Mouse (Mus musculus) thymus, postnatal 10 days (tissue): Measurements from ENCODE around the gene Dnaaf2.
A peak's percentile ranks its signal among the peaks of the same experiment; 100 is the strongest.
"Not testable (repeated sequence)": the region's sequence is repeated elsewhere in the genome, so short reads cannot be mapped to it uniquely, and the experiment has no call there.

Experiments used
- DNase-seq, 2 experiments: peaks; one replicate each; pipeline ENCODE4 v3.0.0; 2021; ENCODE audit warnings: low spot score in 2 of 2

Dnaaf2 gene

GRCm38 (mm10) chr12:69164904-69165303, 33.3 kb downstream of the Dnaaf2 start:
- no peak for DNase-seq

DNA sequence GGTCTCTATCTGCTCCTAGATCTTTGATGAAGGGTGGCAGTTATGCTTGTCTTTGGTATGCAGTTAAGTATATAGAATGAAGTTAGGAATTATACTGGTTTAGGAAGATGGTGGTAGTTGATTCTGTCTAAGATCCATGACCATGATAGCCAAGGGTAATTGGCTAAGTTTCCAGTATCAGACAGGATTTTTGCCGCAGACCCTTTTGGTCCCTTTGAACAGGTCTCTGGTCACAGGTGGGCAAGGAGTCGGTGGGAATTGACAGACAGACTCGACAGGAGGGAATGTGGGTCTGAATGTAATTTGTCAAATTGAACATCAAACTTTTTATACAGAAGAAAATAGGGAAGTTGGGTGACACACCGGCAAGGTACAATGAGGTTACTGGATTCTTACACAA, 34.6 kb downstream of the Dnaaf2 start:
- DNase-seq: not testable (repeated sequence)

DNA sequence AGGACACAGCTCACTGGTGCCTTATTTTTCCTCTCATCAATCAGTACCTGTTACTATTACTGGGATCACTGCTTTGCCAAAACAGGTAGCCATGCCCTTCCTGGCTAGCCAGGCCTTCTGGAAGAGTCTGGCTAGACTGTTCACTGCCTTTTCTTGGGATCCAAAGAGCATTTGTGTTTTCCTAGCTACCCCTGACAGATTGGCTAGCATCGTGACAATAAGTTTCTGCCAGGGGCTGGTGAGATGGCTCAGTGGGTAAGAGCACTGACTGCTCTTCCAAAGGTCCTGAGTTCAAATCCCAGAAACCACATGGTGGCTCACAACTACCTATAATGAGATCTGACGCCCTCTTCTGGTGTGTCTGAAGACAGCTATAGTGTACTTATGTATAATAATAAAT, 37.6 kb downstream of the Dnaaf2 start:
- DNase-seq: not testable (repeated sequence)

GRCm38 (mm10) chr12:69159578-69159940, 38.7 kb downstream of the Dnaaf2 start:
- peak in 1 of 2 experiments; percentile 48 for DNase-seq

DNA sequence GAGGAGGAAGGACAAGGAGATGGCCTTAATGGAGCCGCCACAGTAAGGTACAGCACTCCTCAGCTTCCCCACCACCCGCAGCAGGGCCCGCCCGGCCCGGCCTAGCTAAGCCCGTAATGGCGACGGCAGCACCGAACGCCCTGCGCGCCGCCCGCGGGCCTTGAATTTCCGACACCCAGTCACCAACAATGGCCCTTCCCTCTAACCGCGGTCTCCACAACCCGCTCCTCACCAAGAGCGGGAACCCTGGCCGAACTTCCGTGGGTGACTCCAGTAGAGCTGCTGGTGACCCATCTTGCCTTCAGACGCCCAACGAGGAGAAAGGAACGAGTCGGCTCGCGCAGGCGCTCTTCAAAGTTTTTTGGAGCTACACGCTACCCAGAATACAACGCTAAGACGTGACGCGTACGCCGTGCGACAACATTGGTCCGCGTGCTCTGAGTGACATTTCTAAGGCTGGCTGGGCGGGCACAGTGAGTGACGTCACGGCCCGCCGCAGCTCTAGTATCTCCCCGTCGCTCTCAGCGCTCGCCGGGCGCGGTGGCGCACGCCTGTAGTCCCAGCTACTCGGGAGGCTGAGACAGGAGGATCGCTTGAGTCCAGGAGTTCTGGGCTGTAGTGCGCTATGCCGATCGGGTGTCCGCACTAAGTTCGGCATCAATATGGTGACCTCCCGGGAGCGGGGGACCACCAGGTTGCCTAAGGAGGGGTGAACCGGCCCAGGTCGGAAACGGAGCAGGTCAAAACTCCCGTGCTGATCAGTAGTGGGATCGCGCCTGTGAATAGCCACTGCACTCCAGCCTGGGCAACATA, 39.3 kb downstream of the Dnaaf2 start, which contains the start of gene Rps29:
Rps29 (minus strand) TSS at position 422 of the 813 bp plus-strand sequence.
- DNase-seq: peak; percentile 94 to 95

DNA sequence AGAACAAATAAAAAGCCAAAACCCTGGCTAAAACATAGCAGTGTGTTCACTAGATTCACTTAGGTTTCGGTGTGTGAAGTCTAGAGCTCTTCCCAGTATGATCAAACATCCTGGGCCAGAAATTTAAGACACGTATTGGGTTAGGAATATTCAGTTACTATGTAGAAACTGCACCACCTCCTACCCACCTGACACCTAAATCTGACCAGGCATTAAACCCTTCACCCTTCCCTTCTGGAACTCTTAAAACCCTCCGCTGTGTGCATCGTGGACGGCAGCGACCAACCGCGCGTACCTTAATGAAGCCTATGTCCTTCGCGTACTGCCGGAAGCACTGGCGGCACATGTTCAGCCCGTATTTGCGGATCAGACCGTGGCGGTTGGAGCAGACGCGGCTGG, 39.9 kb downstream of the Dnaaf2 start:
- no peak for DNase-seq

GRCm38 (mm10) chr12:69157107-69157506, 41.1 kb downstream of the Dnaaf2 start:
- DNase-seq: no peak

DNA sequence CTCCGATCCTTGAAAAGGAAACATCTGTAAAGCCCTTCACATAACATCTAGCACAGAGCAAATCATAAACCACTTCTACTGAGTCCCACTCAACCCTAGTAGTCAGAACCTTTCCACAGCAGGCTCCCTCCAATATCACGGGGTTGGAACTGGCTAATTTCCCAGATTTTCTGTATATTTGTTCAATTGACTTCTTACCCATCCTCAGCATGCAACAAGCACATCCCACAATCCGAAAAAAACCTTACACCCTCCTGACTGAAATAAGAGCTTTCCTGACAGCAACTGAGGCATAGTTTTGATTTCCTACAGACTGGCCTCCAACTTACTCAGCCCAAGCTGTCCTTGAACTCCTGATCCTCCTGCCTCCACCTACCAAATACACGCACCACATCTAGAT, 41.8 kb downstream of the Dnaaf2 start:
- DNase-seq: no peak

GRCm38 (mm10) chr12:69155923-69156322, 42.3 kb downstream of the Dnaaf2 start:
- no peak for DNase-seq

GRCm38 (mm10) chr12:69150049-69150448, 48.2 kb downstream of the Dnaaf2 start:
- DNase-seq: no peak

DNA sequence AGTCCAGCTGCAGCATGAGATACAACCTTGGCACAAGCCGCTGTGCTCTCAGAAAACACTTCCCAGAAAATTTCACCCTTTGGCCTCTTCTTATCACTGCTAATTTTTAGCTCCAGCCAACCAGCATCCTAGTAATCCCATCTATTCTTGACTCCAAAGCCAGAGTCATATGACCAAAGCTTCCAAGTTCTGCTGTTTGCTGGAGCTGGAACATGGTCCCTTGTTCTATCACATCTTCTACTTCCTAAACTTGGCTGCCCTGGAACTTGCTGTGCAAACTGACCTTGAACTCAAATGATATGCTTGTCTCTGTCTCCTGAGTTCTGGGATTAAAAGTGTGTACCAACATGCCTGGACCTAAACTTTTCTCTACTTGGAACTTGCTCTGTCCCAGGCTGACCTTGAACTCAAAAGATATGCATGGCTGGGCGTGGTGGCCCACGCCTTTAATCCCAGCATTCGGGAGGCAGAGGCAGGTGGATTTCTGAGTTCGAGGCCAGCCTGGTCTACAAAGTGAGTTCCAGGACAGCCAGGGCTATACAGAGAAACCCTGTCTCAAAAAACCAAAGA, 51.0 kb downstream of the Dnaaf2 start:
- DNase-seq: no peak

- no peak for DNase-seq
Measured at GRCm38 (mm10) chr12:69143460-69143859, 54.8 kb downstream of the Dnaaf2 start.

DNA sequence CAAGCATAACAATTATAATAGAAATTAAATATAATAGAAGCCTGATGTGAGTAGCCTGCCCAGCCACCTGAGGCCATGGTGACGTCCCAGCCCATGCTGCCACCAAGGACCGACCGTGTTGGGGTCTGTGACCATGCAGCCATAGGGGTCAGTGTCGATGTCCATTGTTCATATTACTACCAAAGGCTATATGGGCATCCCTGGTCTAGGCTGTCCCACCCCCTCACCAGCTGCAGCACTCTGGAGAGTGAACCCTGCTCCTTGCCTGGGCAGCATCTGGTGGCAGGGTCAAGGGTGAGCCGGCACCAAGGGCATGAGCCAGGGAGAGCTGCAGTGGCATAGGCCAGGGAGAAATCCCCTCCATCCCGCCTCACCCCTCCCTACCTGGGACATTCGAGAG, 58.4 kb downstream of the Dnaaf2 start:
- no peak for DNase-seq

GRCm38 (mm10) chr12:69139201-69139600, 59.0 kb downstream of the Dnaaf2 start:
- no peak for DNase-seq
